Mouse (Mus musculus) C2C12 (cell line): ENCODE results near the gene Slc38a9. TPM values are rescaled to one million over a fixed set of nuclear protein-coding genes. Genes with fewer than 3 reads are reported as not detected.

Source experiments
- H3K27me3 ChIP-seq: one replicate; pipeline ENCODE4 v1.6.1; 2011; ENCODE audit not compliant: control insufficient read depth, insufficient read depth, insufficient read length
- H3K36me3 ChIP-seq: one replicate; pipeline ENCODE4 v1.6.1; 2011; ENCODE audit not compliant: control insufficient read depth, insufficient read depth
- H3K4me3 ChIP-seq: one replicate; pipeline ENCODE4 v1.5.1; 2011; ENCODE audit warnings: mild to moderate bottlenecking, control low read depth; ENCODE audit not compliant: poor library complexity, insufficient read depth, severe bottlenecking
- H3K79me2 ChIP-seq: one replicate; pipeline ENCODE4 v1.6.1; 2011; ENCODE audit not compliant: control insufficient read depth, insufficient read depth
- H3K79me3 ChIP-seq: one replicate; pipeline ENCODE4 v1.6.1; 2011; ENCODE audit warnings: low read depth, control low read depth
- H3ac ChIP-seq: one replicate; pipeline ENCODE3; 2011; ENCODE audit warnings: low read depth; ENCODE audit not compliant: control insufficient read depth, insufficient read length
- CEBPB ChIP-seq: IDR thresholded peaks from one replicate; pipeline ENCODE4 v1.6.1; 2011; ENCODE audit warnings: low read depth, mild to moderate bottlenecking, control low read depth, moderate library complexity
- CTCF ChIP-seq: IDR thresholded peaks from one replicate; pipeline ENCODE4 v1.5.1; 2011; ENCODE audit not compliant: control insufficient read depth, insufficient read depth, insufficient read length
- FOSL1 ChIP-seq: IDR thresholded peaks from one replicate; pipeline ENCODE4 v1.8.0; 2011; ENCODE audit warnings: mild to moderate bottlenecking, low read length; ENCODE audit not compliant: poor library complexity, insufficient read depth, severe bottlenecking
- MAX ChIP-seq: IDR thresholded peaks from one replicate; pipeline ENCODE4 v1.6.1; 2011; ENCODE audit warnings: mild to moderate bottlenecking, control low read depth
- MYOD1 ChIP-seq: IDR thresholded peaks from one replicate; pipeline ENCODE4 v1.6.1; 2011; ENCODE audit warnings: low read depth; ENCODE audit not compliant: control insufficient read depth, insufficient read length
- MYOG ChIP-seq: IDR thresholded peaks from one replicate; pipeline ENCODE4 v1.6.1; 2011; ENCODE audit not compliant: control insufficient read depth, insufficient read length; ENCODE audit errors: extremely low read depth
- USF1 ChIP-seq: IDR thresholded peaks from one replicate; pipeline ENCODE4 v1.6.1; 2011; ENCODE audit warnings: low read depth, mild to moderate bottlenecking, control low read depth, moderate library complexity
- polyA plus RNA-seq: library from polyadenylated mRNA; unstranded; fragments of >200 nt; fragmentation: generic; extraction: Trizol; gene quantifications from one replicate; pipeline ENCODE4 v1.2.1, GENCODE M21; 2012; ENCODE audit warnings: missing spikeins

Gene Slc38a9
- polyA plus RNA-seq, 1 experiment: 1.5 TPM

DNA sequence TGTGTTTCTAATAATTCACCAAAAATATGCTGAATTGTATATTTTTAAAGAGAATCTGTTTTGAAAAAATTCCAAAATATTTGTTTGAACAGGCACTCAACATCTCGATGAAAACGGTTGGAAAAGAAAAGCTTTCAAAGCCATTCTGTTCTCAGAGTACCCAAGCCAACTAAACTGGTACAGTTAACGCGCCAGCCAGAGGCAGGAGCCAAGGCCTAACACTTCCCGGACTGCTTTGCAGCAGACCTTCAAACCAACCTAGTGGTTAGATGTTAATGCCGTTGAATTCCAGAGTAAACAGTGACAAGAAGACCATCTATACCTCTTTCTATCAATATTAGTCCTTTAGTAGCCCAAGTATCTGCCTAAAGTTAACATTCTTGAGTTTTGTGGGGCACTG lies 23.4 kb downstream of the Slc38a9 start:
- Histone ChIP-seq H3K27me3 (no peaks in the 10 kb centered on the region), H3K4me3 (no peak overlapping the region), H3ac (no peak overlapping the region), H3K36me3 (no peaks in the 10 kb centered on the region), H3K79me3 (no peaks in the 10 kb centered on the region), H3K79me2 (no peaks in the 10 kb centered on the region)
- no peak for TF ChIP-seq CTCF
- no peak for TF ChIP-seq FOSL1
- TF ChIP-seq USF1: no peak
- TF ChIP-seq MYOG: no peak
- no peak for TF ChIP-seq MAX
- TF ChIP-seq CEBPB: no peak
- no peak for TF ChIP-seq MYOD1

DNA sequence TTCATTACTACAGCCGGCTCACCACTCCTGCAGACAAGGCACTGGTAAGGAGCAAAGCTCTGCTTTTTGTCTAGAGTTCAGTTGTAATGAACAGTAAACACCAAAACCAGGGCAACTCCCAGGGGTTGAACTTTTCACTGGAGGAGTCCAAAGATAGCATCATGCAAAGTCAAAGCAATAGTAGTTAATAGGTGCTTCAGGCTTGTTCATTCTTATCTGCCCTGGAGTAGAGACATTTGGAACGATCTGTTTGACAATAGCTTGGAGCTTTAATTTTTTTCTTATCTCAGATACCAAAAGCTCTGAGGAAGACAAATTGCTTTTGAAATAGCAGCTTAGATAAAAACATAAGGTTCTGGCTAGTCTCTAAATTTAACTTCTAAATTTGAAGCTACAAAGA lies 25.6 kb downstream of the Slc38a9 start:
- Histone ChIP-seq H3ac (no peak overlapping the region), H3K36me3 (no peaks in the 10 kb centered on the region), H3K27me3 (no peaks in the 10 kb centered on the region), H3K79me2 (no peaks in the 10 kb centered on the region), H3K4me3 (no peak overlapping the region), H3K79me3 (no peaks in the 10 kb centered on the region)
- TF ChIP-seq USF1 (no peak), MYOG (no peak), FOSL1 (no peak), CEBPB (no peak), MAX (no peak)

DNA sequence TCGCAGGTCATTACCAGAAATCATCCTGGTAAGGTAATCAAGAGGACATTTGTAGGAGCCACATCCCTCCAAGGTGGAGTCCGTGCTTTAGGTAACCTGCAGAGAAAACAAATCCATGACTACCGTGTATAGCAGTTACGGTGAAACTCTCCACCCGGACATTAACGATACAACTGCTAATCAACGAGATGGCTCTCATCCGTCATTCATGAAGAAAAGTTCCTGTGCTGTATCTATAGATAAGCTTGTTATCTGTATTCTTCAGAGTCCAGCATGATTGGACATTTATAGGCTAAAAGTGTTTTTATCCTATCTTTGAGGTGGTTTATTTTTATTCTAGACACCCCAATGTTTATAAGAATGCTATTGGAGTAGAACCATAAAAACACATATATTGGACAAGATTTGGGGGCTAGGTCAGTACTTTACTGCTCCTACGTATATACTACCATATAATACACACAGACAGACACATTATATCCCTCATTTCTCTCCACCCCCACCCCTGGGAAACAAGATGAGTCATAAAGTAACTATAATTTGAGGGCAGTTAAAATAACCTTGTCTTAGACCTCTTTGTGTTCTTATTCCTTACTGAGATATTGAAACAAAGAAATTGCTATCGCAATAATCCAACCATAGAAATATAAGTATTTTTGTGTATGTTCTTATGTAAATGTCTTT lies 32.5 kb downstream of the Slc38a9 start:
- no peak overlapping the region for H3ac ChIP-seq
- TF ChIP-seq MAX (no peak), MYOG (no peak), CTCF (no peak), FOSL1 (no peak), MYOD1 (no peak), USF1 (no peak), CEBPB (no peak)
- H3K79me2 ChIP-seq: no peaks in the 10 kb centered on the region
- H3K4me3 ChIP-seq: no peak overlapping the region
- H3K36me3 ChIP-seq: no peaks in the 10 kb centered on the region
- no peaks in the 10 kb centered on the region for H3K79me3 ChIP-seq
- H3K27me3 ChIP-seq: no peaks in the 10 kb centered on the region

GRCm38 (mm10) chr13:112695526-112696240 lies 35.1 kb downstream of the Slc38a9 start:
- no peak overlapping the region for H3ac ChIP-seq
- H3K36me3 ChIP-seq: no peaks in the 10 kb centered on the region
- no peak overlapping the region for H3K4me3 ChIP-seq
- no peaks in the 10 kb centered on the region for H3K79me3 ChIP-seq
- TF ChIP-seq CTCF (no peak), MYOG (no peak), FOSL1 (no peak), MYOD1 (no peak), USF1 (no peak), CEBPB (no peak), MAX (no peak)
- H3K79me2 ChIP-seq: no peaks in the 10 kb centered on the region
- H3K27me3 ChIP-seq: no peaks in the 10 kb centered on the region

DNA sequence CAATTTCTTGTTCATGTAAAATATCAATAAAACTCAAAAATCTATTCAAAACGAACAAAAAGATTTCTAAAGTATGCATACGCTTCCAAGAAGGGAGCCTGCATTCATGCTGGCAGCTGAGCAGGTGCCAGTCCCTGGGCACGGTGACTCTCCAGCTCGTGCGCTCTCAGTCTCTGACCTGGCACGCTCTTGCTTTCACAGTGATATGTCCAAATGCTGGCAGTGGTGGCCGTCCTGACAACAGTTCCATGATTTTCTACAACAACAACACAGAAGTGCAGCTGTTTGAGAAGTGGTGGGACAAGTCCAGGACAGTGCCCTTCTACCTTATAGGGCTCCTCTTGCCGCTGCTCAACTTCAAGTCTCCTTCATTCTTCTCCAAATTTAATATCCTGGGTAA lies 40.7 kb downstream of the Slc38a9 start:
- no peak overlapping the region for H3ac ChIP-seq
- no peak for TF ChIP-seq USF1
- no peaks in the 10 kb centered on the region for H3K79me3 ChIP-seq
- no peaks in the 10 kb centered on the region for H3K36me3 ChIP-seq
- no peak overlapping the region for H3K4me3 ChIP-seq
- H3K79me2 ChIP-seq: no peaks in the 10 kb centered on the region
- H3K27me3 ChIP-seq: no peaks in the 10 kb centered on the region

DNA sequence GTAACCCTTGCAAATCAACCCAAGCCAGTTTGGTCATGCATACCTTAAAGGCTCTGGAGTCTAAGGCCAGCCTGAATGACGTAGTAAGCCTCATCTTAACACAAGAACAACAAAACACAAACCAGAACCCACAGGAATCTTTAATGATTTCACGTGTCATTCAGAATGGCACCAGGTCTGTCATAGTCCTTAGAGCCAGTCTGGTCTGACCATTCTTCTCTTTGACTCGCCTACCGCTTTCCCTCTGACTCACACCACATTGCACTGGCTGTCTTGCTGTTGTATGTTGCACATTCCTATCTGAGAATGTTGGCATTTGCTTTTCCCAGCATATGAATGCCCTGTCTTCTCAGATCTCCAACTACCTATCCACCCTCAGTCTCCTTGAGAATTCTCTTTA lies 45.8 kb downstream of the Slc38a9 start:
- no peak for TF ChIP-seq MYOD1
- Histone ChIP-seq H3K36me3 (no peaks in the 10 kb centered on the region), H3ac (no peak overlapping the region)

More for the DNA sequence above, 45.8 kb downstream of the Slc38a9 start:
- no peak overlapping the region for H3K4me3 ChIP-seq
- no peaks in the 10 kb centered on the region for H3K79me2 ChIP-seq
- H3K27me3 ChIP-seq: no peaks in the 10 kb centered on the region
- no peaks in the 10 kb centered on the region for H3K79me3 ChIP-seq
